Mouse (Mus musculus): Measurements from ENCODE around the gene Abhd16b. TPM values are rescaled to one million over a fixed set of nuclear protein-coding genes. Genes with fewer than 3 reads are reported as not detected.

Gene Abhd16b
- not detected in 2 replicates for polyA plus RNA-seq (2012; rRNA removed)

- Histone ChIP-seq H3K4me1 (ENCODE audit: control insufficient read depth, insufficient read depth, low read length) (peaks cover 11% of the 10 kb centered on the region), H3K27me3 (ENCODE audit: control insufficient read depth, insufficient read depth, low read length) (no peaks in the 10 kb centered on the region), H3K27ac (ENCODE audit: insufficient read depth, low read length) (no peak within 1 kb of the TSS), H3K4me3 (replicated peaks; ENCODE audit: insufficient read depth, low read depth, low read length) (no peak within 1 kb of the TSS)
- DNase-seq = no peak
- WGBS = 74% methylated on average over 31 of the region's 31 CpGs
- TF ChIP-seq POLR2A (IDR thresholded peaks at IDR 0.05; ENCODE audit: borderline replicate concordance, insufficient read depth, low read length) (no peak), CTCF (IDR thresholded peaks at IDR 0.05; ENCODE audit: borderline replicate concordance, insufficient read depth, low read depth, low read length) (no peak)
Observed at GRCm38 (mm10) chr2:181493156-181493927, at the start of gene Abhd16b. Gene Abhd16b (plus strand): TSS chr2:181493206.

- 15% methylated on average over 4 of the region's 4 CpGs for WGBS
- H3K4me1 ChIP-seq (ENCODE audit: control insufficient read depth, insufficient read depth, low read length) = peaks cover 33% of the 10 kb centered on the region
- peak; percentile 66 to 78 for DNase-seq
- peak overlapping the region; percentile 12 for H3K4me3 ChIP-seq (replicated peaks; ENCODE audit: insufficient read depth, low read depth, low read length)
- H3K27me3 ChIP-seq (ENCODE audit: control insufficient read depth, insufficient read depth, low read length) = no peaks in the 10 kb centered on the region
- peak overlapping the region; percentile 93 for H3K27ac ChIP-seq (ENCODE audit: insufficient read depth, low read length)
- TF ChIP-seq POLR2A (IDR thresholded peaks at IDR 0.05; ENCODE audit: borderline replicate concordance, insufficient read depth, low read length) (no peak; the same call in 1 of the 2 replicates), CTCF (IDR thresholded peaks at IDR 0.05; ENCODE audit: borderline replicate concordance, insufficient read depth, low read depth, low read length) (no peak)
Observed at GRCm38 (mm10) chr2:181452181-181452580, 40.8 kb upstream of the Abhd16b start.

DNA sequence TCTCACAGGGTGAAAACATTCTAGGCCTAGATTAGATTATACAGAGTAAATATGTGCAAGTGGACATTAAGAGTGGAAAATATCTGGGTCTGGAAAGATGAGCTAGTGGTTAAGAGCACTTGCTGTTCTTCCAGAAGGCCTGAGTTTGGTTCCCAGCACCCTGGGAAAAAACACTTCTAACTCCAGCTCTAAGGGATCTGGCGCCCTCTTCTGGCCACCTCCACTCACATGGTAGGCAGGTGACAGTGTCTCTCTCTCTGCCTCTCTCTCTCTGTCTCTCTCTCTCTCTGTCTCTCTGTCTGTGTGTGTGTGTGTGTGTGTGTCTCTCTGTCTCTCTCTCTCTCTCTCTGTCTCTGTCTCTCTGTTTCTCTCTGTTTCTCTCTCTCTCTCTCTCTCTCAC is 39.7 kb upstream of the Abhd16b start:
- 53% methylated on average over 1 of the region's 1 CpGs for WGBS
- H3K27me3 ChIP-seq (ENCODE audit: control insufficient read depth, insufficient read depth, low read length) = no peaks in the 10 kb centered on the region

DNA sequence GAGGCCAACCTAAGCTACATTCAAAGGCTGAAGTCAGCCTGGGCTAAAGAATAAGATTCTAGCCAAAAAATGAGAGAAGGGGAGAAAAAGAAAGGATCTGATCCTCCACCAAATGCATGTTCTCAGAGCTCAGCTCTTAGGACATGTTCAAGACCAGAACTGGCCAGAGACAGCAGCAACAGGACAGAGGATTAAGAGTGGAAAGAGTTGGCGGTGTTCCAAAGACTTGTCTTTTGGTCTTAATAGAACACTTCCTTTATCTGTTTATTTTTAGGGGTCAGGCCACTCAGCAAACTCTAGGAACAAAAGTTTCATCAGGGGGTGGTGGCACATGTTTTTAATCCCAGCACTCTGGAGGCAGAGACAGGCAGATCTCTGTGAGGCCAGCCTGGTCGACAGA is 37.1 kb upstream of the Abhd16b start:
- WGBS = 62% methylated on average over 2 of the region's 2 CpGs
- Histone ChIP-seq H3K4me1 (ENCODE audit: control insufficient read depth, insufficient read depth, low read length) (peaks cover 37% of the 10 kb centered on the region), H3K27ac (ENCODE audit: insufficient read depth, low read length) (no peak overlapping the region), H3K27me3 (ENCODE audit: control insufficient read depth, insufficient read depth, low read length) (no peaks in the 10 kb centered on the region), H3K4me3 (replicated peaks; ENCODE audit: insufficient read depth, low read depth, low read length) (no peak overlapping the region)
- TF ChIP-seq CTCF (IDR thresholded peaks at IDR 0.05; ENCODE audit: borderline replicate concordance, insufficient read depth, low read depth, low read length) (no peak), POLR2A (IDR thresholded peaks at IDR 0.05; ENCODE audit: borderline replicate concordance, insufficient read depth, low read length) (no peak)
- no peak for DNase-seq

More for the DNA sequence above, 39.7 kb upstream of the Abhd16b start:
- H3K4me3 ChIP-seq (replicated peaks; ENCODE audit: insufficient read depth, low read depth, low read length) = no peak overlapping the region
- H3K27ac ChIP-seq (ENCODE audit: insufficient read depth, low read length) = no peak overlapping the region
- TF ChIP-seq POLR2A (IDR thresholded peaks at IDR 0.05; ENCODE audit: borderline replicate concordance, insufficient read depth, low read length) = no peak
- peak; percentile 10; the same call in 1 of the 2 replicates for TF ChIP-seq CTCF (IDR thresholded peaks at IDR 0.05; ENCODE audit: borderline replicate concordance, insufficient read depth, low read depth, low read length)
- DNase-seq = no peak
- H3K4me1 ChIP-seq (ENCODE audit: control insufficient read depth, insufficient read depth, low read length) = peaks cover 33% of the 10 kb centered on the region

GRCm38 (mm10) chr2:181457831-181458230 is 35.2 kb upstream of the Abhd16b start:
- Histone ChIP-seq H3K27ac (ENCODE audit: insufficient read depth, low read length) (no peak overlapping the region), H3K4me1 (ENCODE audit: control insufficient read depth, insufficient read depth, low read length) (peaks cover 37% of the 10 kb centered on the region), H3K4me3 (replicated peaks; ENCODE audit: insufficient read depth, low read depth, low read length) (peak overlapping the region; percentile 66), H3K27me3 (ENCODE audit: control insufficient read depth, insufficient read depth, low read length) (no peaks in the 10 kb centered on the region)
- WGBS = 3% methylated on average over 15 of the region's 15 CpGs
- TF ChIP-seq POLR2A (IDR thresholded peaks at IDR 0.05; ENCODE audit: borderline replicate concordance, insufficient read depth, low read length) = no peak
- TF ChIP-seq CTCF (IDR thresholded peaks at IDR 0.05; ENCODE audit: borderline replicate concordance, insufficient read depth, low read depth, low read length) = no peak
- peak in 1 of 2 experiments; percentile 36 for DNase-seq

DNA sequence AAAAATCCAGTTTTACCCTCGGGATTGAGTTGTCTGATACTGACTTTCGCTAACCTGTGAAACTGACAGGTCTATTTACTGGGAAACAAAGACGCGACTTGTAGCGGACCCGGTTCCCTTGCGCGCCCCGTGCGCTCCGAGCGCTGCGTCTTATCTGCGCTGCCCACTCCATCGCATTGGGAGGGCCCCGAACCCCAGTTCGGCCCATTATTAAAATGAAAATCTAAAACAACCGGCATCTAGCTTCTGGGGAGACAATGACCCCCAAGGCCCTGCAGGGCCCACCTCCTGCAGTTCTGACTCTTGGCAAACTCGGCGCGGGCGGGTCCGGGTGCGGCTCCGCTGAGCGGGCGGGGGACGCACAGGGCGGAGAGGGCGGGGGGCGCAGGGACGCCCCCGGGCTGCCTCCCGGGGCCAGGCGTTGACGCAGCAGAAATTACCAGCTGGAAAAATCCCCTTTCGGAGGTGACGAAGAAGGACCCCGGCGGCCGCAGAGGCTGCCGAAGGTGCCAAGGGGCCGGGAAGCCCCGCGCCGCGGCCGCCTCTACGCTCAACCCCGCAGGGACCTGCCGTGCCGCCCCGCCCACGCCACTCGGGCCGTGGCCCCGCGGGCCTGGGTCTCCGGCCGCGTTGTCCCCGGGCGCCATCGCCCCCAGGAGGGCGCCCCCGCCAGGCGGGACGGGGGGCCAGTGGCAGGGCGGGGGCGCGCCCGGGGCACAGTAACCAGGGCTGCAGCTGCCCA is 34.4 kb upstream of the Abhd16b start:
- Histone ChIP-seq H3K4me3 (replicated peaks; ENCODE audit: insufficient read depth, low read depth, low read length) (peak overlapping the region; percentile 66), H3K27me3 (ENCODE audit: control insufficient read depth, insufficient read depth, low read length) (no peaks in the 10 kb centered on the region), H3K4me1 (ENCODE audit: control insufficient read depth, insufficient read depth, low read length) (peaks cover 39% of the 10 kb centered on the region), H3K27ac (ENCODE audit: insufficient read depth, low read length) (peak overlapping the region; percentile 62)
- WGBS = 2% methylated on average over 66 of the region's 72 CpGs
- DNase-seq = peak; percentile 64 to 70
- no peak for TF ChIP-seq POLR2A (IDR thresholded peaks at IDR 0.05; ENCODE audit: borderline replicate concordance, insufficient read depth, low read length)
- no peak for TF ChIP-seq CTCF (IDR thresholded peaks at IDR 0.05; ENCODE audit: borderline replicate concordance, insufficient read depth, low read depth, low read length)

DNA sequence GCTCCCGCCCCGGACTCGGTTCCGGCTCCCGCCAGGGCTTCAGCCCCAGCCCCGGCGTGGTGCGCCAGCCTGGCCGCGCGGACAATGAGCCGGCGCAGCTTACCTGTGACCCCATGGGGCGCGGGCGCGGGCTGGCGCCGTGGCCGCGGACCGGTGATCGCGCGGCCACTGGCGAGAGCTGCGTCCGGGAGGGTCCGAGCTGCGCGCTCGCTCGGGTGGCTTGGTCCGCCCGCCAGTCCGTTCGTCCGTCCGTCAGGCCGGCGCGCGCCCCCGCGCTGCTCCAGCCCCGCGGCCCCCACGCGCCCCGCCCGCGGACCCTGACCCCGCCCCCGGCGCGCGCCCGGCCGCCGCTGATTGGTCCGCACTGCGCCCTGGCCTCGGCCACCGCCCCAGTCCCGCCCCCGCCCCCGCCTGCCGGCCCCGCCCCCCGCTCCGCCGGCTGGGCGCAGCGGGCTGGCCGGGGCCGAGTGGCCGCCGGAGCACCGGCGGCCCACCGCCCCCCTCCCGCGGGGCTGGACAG is 33.8 kb upstream of the Abhd16b start, which contains the start of gene Zbtb46:
Gene Zbtb46, minus strand, starts transcription at position 274 of the 520 bp plus-strand sequence.
- 1% methylated on average over 52 of the region's 83 CpGs for WGBS
- TF ChIP-seq POLR2A (IDR thresholded peaks at IDR 0.05; ENCODE audit: borderline replicate concordance, insufficient read depth, low read length) (peak; percentile 55), CTCF (IDR thresholded peaks at IDR 0.05; ENCODE audit: borderline replicate concordance, insufficient read depth, low read depth, low read length) (no peak)
- peak within 1 kb of the TSS; percentile 62 for H3K27ac ChIP-seq (ENCODE audit: insufficient read depth, low read length)
- no peaks in the 10 kb centered on the region for H3K27me3 ChIP-seq (ENCODE audit: control insufficient read depth, insufficient read depth, low read length)
- H3K4me3 ChIP-seq (replicated peaks; ENCODE audit: insufficient read depth, low read depth, low read length) = peak within 1 kb of the TSS; percentile 66
- peaks cover 45% of the 10 kb centered on the region for H3K4me1 ChIP-seq (ENCODE audit: control insufficient read depth, insufficient read depth, low read length)
- DNase-seq = peak; percentile 89
